Mouse (Mus musculus): ENCODE results near the gene Lin37. TPM values are rescaled to one million over a fixed set of nuclear protein-coding genes. Genes with fewer than 3 reads are reported as not detected.

The Lin37 gene
- polyA plus RNA-seq, 1 experiment from 2014 or later: 31.3 TPM

DNA sequence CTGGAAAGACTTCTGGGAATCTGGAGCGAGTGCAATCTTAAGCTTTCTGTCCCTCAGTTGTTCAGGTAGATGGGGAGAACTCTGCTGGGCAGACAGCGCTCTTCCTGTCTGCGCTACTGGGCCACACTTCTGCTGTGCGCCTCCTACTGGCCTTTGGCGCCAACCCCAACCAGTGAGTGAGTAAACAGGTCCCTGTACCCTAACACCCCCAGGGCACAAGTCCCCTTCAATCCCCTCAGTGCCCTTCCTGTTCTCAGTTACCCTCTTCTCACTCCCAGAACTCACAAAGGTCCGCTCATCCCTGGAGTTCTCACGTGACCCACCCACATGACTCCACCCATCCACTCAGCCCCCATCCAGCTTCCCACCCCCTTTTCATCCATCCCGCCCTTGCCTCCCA is 41.3 kb downstream of the Lin37 start:
- ATAC-seq (ENCODE audit: insufficient number of reproducible peaks, insufficient read depth, low FRiP score, low read depth): no peak
- Histone ChIP-seq H3K9ac (ENCODE audit: low read length) (no peak overlapping the region), H3K4me2 (ENCODE audit: low read length) (no peak overlapping the region), H3K4me3 (ENCODE audit: control insufficient read depth in 1 of 2, insufficient read depth in 1 of 2, low read depth in 1 of 2, low read length in 2 of 2) (no peak overlapping the region), H3K27ac (replicated peaks in 1 of 2; ENCODE audit: control insufficient read depth in 1 of 2, insufficient read depth in 1 of 2, low read depth in 2 of 2, low read length in 2 of 2) (no peak overlapping the region), H3K9me3 (ENCODE audit: control insufficient read depth, low read length) (no peaks in the 10 kb centered on the region), H3K27me3 (ENCODE audit: control insufficient read depth, insufficient read depth, low read length) (peaks cover 14% of the 10 kb centered on the region; the same call in 1 of the 2 replicates), H3K4me1 (ENCODE audit: control insufficient read depth in 2 of 2, insufficient read depth in 2 of 2, low read length in 2 of 2) (no peaks in the 10 kb centered on the region), H3K36me3 (ENCODE audit: control insufficient read depth, insufficient read depth, low read length) (no peaks in the 10 kb centered on the region)
- WGBS: 36% methylated on average over 8 of the region's 8 CpGs

GRCm38 (mm10) chr7:30515003-30515760 is 44.5 kb downstream of the Lin37 start:
- WGBS: 49% methylated on average over 24 of the region's 24 CpGs
- Histone ChIP-seq H3K27ac (replicated peaks in 1 of 2; ENCODE audit: control insufficient read depth in 1 of 2, insufficient read depth in 1 of 2, low read depth in 2 of 2, low read length in 2 of 2) (no peak overlapping the region), H3K4me3 (ENCODE audit: control insufficient read depth in 1 of 2, insufficient read depth in 1 of 2, low read depth in 1 of 2, low read length in 2 of 2) (no peak overlapping the region), H3K27me3 (ENCODE audit: control insufficient read depth, insufficient read depth, low read length) (peaks cover 14% of the 10 kb centered on the region; the same call in 1 of the 2 replicates), H3K36me3 (ENCODE audit: control insufficient read depth, insufficient read depth, low read length) (no peaks in the 10 kb centered on the region), H3K9ac (ENCODE audit: low read length) (no peak overlapping the region), H3K4me2 (ENCODE audit: low read length) (no peak overlapping the region), H3K9me3 (ENCODE audit: control insufficient read depth, low read length) (no peaks in the 10 kb centered on the region), H3K4me1 (ENCODE audit: control insufficient read depth in 2 of 2, insufficient read depth in 2 of 2, low read length in 2 of 2) (no peaks in the 10 kb centered on the region)
- no peak for ATAC-seq (ENCODE audit: insufficient number of reproducible peaks, insufficient read depth, low FRiP score, low read depth)

- Histone ChIP-seq H3K36me3 (ENCODE audit: control insufficient read depth, insufficient read depth, low read length) (no peaks in the 10 kb centered on the region), H3K9ac (ENCODE audit: low read length) (no peak overlapping the region), H3K4me3 (ENCODE audit: control insufficient read depth in 1 of 2, insufficient read depth in 1 of 2, low read depth in 1 of 2, low read length in 2 of 2) (no peak overlapping the region), H3K27me3 (ENCODE audit: control insufficient read depth, insufficient read depth, low read length) (no peaks in the 10 kb centered on the region), H3K4me1 (ENCODE audit: control insufficient read depth in 2 of 2, insufficient read depth in 2 of 2, low read length in 2 of 2) (no peaks in the 10 kb centered on the region), H3K27ac (replicated peaks in 1 of 2; ENCODE audit: control insufficient read depth in 1 of 2, insufficient read depth in 1 of 2, low read depth in 2 of 2, low read length in 2 of 2) (no peak overlapping the region), H3K9me3 (ENCODE audit: control insufficient read depth, low read length) (no peaks in the 10 kb centered on the region), H3K4me2 (ENCODE audit: low read length) (no peak overlapping the region)
- 69% methylated on average over 4 of the region's 4 CpGs for WGBS
- no peak for ATAC-seq (ENCODE audit: insufficient number of reproducible peaks, insufficient read depth, low FRiP score, low read depth)
Measured at GRCm38 (mm10) chr7:30508061-30508460, 51.6 kb downstream of the Lin37 start.

Small RNAs within 50 kb of the gene (microRNA-seq; reads per million reads assigned to microRNA genes)
- gene Gm38670 (2.5 reads per million), gene Mir3569 (not detected)

Other genes with a start within 250 kb of the Lin37 start
- gene Syne4, start 245.0 kb downstream of the Lin37 start, polyA plus RNA-seq (2014; fragmentation: Nextera tagmentation; extraction: Ambion mirVana): 8.1 and 13.0 TPM in 2 replicates
- not detected in 2 replicates for gene E130208F15Rik, start 238.1 kb downstream of the Lin37 start, polyA plus RNA-seq (2014; fragmentation: Nextera tagmentation; extraction: Ambion mirVana)
- 17.9 and 18.7 TPM in 2 replicates for gene Sdhaf1, start 235.9 kb downstream of the Lin37 start, polyA plus RNA-seq (2014; fragmentation: Nextera tagmentation; extraction: Ambion mirVana)
- 0.86 and 1.3 TPM in 2 replicates for gene Lrfn3, start 197.1 kb downstream of the Lin37 start, polyA plus RNA-seq (2014; fragmentation: Nextera tagmentation; extraction: Ambion mirVana)
- gene Tyrobp, start 146.1 kb downstream of the Lin37 start, polyA plus RNA-seq (2014; fragmentation: Nextera tagmentation; extraction: Ambion mirVana): 37.1 and 44.5 TPM in 2 replicates
- 0.54 and 0.89 TPM in 2 replicates for gene Hcst, start 140.0 kb downstream of the Lin37 start, polyA plus RNA-seq (2014; fragmentation: Nextera tagmentation; extraction: Ambion mirVana)
- 1.00 and 1.1 TPM in 2 replicates for gene Nfkbid, start 138.1 kb downstream of the Lin37 start, polyA plus RNA-seq (2014; fragmentation: Nextera tagmentation; extraction: Ambion mirVana)
- 14.7 and 21.2 TPM in 2 replicates for gene Aplp1, start 114.3 kb downstream of the Lin37 start, polyA plus RNA-seq (2014; fragmentation: Nextera tagmentation; extraction: Ambion mirVana)
- gene Kirrel2, start 102.1 kb downstream of the Lin37 start, polyA plus RNA-seq (2014; fragmentation: Nextera tagmentation; extraction: Ambion mirVana): 0.05 and 0.26 TPM in 2 replicates
- gene Nphs1, start 101.5 kb downstream of the Lin37 start, polyA plus RNA-seq (2014; fragmentation: Nextera tagmentation; extraction: Ambion mirVana): 0.08 and 0.14 TPM in 2 replicates
- not detected in 2 replicates for gene Prodh2, start 66.2 kb downstream of the Lin37 start, polyA plus RNA-seq (2014; fragmentation: Nextera tagmentation; extraction: Ambion mirVana)
- 7.2 and 9.0 TPM in 2 replicates for gene Arhgap33, start 24.8 kb downstream of the Lin37 start, polyA plus RNA-seq (2014; fragmentation: Nextera tagmentation; extraction: Ambion mirVana)
- gene Hspb6, start 7.7 kb downstream of the Lin37 start, polyA plus RNA-seq (2014; fragmentation: Nextera tagmentation; extraction: Ambion mirVana): 141 and 155 TPM in 2 replicates
- gene Proser3, start 7.5 kb downstream of the Lin37 start, polyA plus RNA-seq (2014; fragmentation: Nextera tagmentation; extraction: Ambion mirVana): 11.0 and 11.6 TPM in 2 replicates
- gene U2af1l4, start 3.5 kb upstream of the Lin37 start, polyA plus RNA-seq (2014; fragmentation: Nextera tagmentation; extraction: Ambion mirVana): 110 and 115 TPM in 2 replicates
- gene Gm49396, start 3.5 kb upstream of the Lin37 start, polyA plus RNA-seq (2014; fragmentation: Nextera tagmentation; extraction: Ambion mirVana): 5.0 and 5.3 TPM in 2 replicates
- gene Psenen, start 3.8 kb upstream of the Lin37 start, polyA plus RNA-seq (2014; fragmentation: Nextera tagmentation; extraction: Ambion mirVana): 101 and 107 TPM in 2 replicates
- 2.4 and 2.7 TPM in 2 replicates for gene Igflr1, start 5.6 kb upstream of the Lin37 start, polyA plus RNA-seq (2014; fragmentation: Nextera tagmentation; extraction: Ambion mirVana)
- 8.0 and 9.7 TPM in 2 replicates for gene Kmt2b, start 28.9 kb upstream of the Lin37 start, polyA plus RNA-seq (2014; fragmentation: Nextera tagmentation; extraction: Ambion mirVana)
- 0.11 and 0.19 TPM in 2 replicates for gene Zbtb32, start 39.1 kb upstream of the Lin37 start, polyA plus RNA-seq (2014; fragmentation: Nextera tagmentation; extraction: Ambion mirVana)
- gene Upk1a, start 53.0 kb upstream of the Lin37 start, polyA plus RNA-seq (2014; fragmentation: Nextera tagmentation; extraction: Ambion mirVana): 0.32 TPM in 1 of 2 replicates, not detected in the other
- gene Cox6b1, start 66.3 kb upstream of the Lin37 start, polyA plus RNA-seq (2014; fragmentation: Nextera tagmentation; extraction: Ambion mirVana): 2,519 and 2,589 TPM in 2 replicates
- 0.19 TPM in 1 of 2 replicates, not detected in the other for gene Etv2, start 76.0 kb upstream of the Lin37 start, polyA plus RNA-seq (2014; fragmentation: Nextera tagmentation; extraction: Ambion mirVana)
- 72.5 and 75.5 TPM in 2 replicates for gene Rbm42, start 90.5 kb upstream of the Lin37 start, polyA plus RNA-seq (2014; fragmentation: Nextera tagmentation; extraction: Ambion mirVana)
- 26.1 and 27.6 TPM in 2 replicates for gene Haus5, start 105.2 kb upstream of the Lin37 start, polyA plus RNA-seq (2014; fragmentation: Nextera tagmentation; extraction: Ambion mirVana)
- not detected in 2 replicates for gene Pmis2, start 111.8 kb upstream of the Lin37 start, polyA plus RNA-seq (2014; fragmentation: Nextera tagmentation; extraction: Ambion mirVana)
- gene 2200002J24Rik, start 139.1 kb upstream of the Lin37 start, polyA plus RNA-seq (2014; fragmentation: Nextera tagmentation; extraction: Ambion mirVana): 1.3 and 2.8 TPM in 2 replicates
- 0.22 and 0.42 TPM in 2 replicates for gene Atp4a, start 152.4 kb upstream of the Lin37 start, polyA plus RNA-seq (2014; fragmentation: Nextera tagmentation; extraction: Ambion mirVana)
- gene Tmem147, start 169.7 kb upstream of the Lin37 start, polyA plus RNA-seq (2014; fragmentation: Nextera tagmentation; extraction: Ambion mirVana): 205 and 215 TPM in 2 replicates
- 0.43 and 0.44 TPM in 2 replicates for gene Gapdhs, start 183.8 kb upstream of the Lin37 start, polyA plus RNA-seq (2014; fragmentation: Nextera tagmentation; extraction: Ambion mirVana)
- 0.57 and 0.84 TPM in 2 replicates for gene Sbsn, start 191.6 kb upstream of the Lin37 start, polyA plus RNA-seq (2014; fragmentation: Nextera tagmentation; extraction: Ambion mirVana)
- 0.81 and 1.5 TPM in 2 replicates for gene Dmkn, start 203.9 kb upstream of the Lin37 start, polyA plus RNA-seq (2014; fragmentation: Nextera tagmentation; extraction: Ambion mirVana)
- gene Krtdap, start 228.1 kb upstream of the Lin37 start, polyA plus RNA-seq (2014; fragmentation: Nextera tagmentation; extraction: Ambion mirVana): 1.1 TPM in 1 of 2 replicates, not detected in the other

All from heart, embryonic 14.5 days (tissue).